Mouse (Mus musculus): ENCODE data around the gene Trp53tg5. TPM values are rescaled to one million over a fixed set of nuclear protein-coding genes. Genes with fewer than 3 reads are reported as not detected.

The Trp53tg5 gene
- total RNA-seq, 1 experiment from 2014 or later, result not detected

DNA sequence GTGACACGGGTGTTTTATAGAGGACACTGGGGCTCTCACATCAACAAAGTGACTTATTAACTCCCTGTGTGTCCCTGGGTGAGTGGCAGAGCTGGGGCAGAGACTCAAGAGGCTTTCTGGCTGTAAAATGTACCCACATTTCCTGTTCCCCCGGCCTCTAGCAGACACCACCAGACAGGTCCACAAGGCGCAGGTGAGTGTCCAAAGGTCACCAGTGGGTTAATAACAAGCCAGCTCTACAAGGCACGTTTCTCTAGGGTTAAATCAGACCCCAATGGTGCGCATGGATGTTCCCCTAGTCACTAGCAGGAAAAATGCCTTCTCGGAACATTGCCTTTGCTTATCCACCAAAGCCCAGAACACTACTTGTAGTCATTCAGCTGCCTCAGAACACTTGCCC is 35.8 kb downstream of the Trp53tg5 start:
- ATAC-seq (ENCODE audit: extremely low read depth, insufficient number of reproducible peaks, low FRiP score, poor library complexity, severe bottlenecking), result no peak

DNA sequence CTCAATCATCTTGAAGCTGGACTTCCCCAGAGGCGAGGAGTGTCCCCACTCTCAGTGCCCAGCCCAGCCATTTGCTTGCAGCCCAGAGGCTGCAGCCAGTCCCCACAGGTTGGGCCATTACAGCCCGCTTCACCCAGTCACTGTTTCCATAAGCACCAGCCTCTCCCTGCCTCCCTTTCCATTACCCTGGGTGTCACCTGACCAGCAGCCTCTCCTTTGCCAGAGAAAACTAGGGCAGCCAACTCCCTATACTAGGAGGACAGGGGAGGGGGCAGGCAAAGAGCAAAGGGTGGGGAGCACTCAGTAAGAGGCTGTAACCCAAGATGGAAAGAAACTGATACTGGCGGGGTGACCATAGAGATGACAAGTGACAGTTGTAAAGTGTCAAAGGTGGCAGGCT is 36.6 kb downstream of the Trp53tg5 start:
- no peak for ATAC-seq (ENCODE audit: extremely low read depth, insufficient number of reproducible peaks, low FRiP score, poor library complexity, severe bottlenecking)

DNA sequence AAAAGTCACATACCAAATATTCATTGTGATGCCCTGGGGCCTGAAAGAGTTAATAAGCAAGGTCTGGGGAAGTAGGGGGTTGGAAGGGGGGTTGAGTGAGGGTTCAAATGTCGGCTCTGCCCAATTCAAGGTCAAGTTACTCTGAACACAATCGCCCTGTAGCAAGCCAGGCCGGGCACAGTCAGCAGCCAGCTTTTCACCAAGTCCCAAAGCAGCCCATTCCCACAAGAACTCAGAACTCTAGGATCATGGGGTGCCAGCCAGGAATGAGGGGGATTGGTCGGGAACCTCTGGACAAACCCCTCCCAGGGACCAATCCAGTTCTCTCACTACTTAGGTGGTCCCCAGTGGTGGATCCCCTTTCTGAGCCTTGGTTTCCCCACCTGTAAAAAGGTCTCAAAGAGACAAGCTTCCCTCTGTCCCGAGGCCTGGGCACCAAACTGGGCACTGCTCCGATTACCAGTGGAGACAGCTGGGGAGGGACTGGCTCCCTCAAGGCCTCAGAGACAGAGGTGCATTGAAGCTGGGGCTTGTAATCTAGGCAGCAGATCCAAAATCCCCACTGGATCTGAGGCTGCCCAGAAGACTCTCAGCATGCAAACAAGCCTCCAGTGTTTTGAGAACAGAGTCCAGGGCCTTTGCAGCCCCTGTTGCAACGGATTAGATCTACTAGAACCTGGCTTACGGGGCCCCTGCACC is 37.2 kb downstream of the Trp53tg5 start:
- no peak for ATAC-seq (ENCODE audit: extremely low read depth, insufficient number of reproducible peaks, low FRiP score, poor library complexity, severe bottlenecking)

DNA sequence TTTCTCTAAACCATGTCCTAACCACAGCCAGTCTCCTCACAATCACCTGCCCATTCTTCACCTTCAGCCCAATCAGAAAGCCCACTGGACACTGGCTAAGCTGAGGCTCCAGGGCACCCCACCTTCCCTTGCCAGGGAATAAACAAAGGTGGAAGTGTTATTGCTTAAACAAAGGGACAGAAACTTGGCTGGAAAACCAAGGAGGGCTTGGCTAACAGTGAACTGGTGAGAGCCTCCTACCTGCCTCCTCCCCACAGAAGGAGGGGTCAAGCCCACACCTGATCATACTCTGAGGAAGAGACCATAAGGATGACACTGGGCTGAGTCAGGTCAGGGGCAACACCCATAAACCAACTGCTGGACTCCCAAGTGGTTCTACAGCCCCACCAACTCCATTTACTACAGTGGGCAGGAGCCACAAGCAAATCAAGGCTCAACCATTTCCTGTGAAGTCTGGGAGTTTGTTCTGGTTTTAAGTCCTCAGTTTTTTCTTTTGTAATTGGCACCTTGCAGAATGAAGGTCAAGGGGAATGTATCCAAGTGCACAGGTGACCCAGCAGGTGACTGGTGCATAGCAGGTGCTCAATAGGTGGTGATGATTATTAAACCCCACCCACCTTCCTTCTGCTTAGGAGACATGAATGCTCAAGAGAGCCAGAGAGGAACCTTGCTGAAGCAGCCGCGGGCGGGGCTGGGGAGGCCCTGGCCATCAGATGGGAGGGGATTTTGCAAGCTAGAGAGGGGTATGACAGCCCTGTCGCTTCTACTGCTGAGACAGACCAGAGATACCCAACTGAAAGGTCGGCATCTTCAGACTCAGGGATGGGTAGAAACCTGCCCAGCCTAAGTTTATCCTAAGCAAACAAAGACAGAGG is 38.1 kb downstream of the Trp53tg5 start:
- ATAC-seq (ENCODE audit: extremely low read depth, insufficient number of reproducible peaks, low FRiP score, poor library complexity, severe bottlenecking), result peak; percentile 28

DNA sequence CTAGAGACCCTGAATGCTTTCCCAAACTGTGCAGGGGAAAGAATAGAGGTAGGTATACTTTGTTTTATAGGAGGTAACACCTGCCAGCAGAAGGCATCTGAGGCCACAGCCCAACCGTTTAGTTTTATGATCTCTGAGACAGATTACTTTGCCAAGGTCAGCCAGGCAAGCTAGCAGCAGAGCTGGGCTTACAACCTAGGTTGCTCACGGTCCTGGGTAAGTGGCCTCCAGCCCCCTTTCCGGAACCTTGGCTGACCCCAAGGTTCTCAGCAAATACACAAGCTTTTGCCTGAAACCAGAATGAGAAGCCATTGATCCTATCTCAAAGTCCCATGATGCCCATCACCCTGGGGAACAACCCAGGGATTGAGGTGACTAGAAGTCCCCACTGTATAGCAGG is 38.8 kb downstream of the Trp53tg5 start:
- ATAC-seq (ENCODE audit: extremely low read depth, insufficient number of reproducible peaks, low FRiP score, poor library complexity, severe bottlenecking), result no peak

DNA sequence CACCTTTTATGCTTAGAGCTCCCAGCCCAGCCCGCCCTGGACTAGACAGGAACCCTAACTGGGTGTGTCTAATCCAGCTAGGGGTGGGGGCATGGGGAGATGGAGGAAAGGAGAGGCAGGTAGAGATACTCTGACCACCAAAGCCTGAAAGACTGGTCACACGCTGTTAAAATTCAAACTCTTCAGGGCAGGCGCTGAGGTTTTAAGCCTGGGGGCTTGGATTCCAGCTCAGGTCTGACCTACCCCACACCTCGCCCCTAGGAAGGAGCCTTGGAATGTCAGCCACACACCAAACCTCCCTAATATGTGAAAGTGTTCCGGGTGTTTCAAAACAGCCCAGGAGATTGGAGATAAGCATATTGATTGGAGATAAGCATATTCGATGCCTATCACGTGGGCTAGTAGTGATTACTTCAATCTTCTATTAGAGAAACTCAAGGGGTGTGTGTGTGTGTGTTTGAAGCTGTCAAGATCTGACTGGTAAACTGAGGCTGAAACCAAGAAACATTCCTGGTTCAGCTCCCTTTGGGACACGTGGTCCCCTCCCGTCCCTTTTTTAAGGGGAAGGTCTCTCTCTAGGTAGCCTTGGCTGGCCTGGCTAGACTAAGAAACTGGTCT is 40.1 kb downstream of the Trp53tg5 start:
- no peak for ATAC-seq (ENCODE audit: extremely low read depth, insufficient number of reproducible peaks, low FRiP score, poor library complexity, severe bottlenecking)

DNA sequence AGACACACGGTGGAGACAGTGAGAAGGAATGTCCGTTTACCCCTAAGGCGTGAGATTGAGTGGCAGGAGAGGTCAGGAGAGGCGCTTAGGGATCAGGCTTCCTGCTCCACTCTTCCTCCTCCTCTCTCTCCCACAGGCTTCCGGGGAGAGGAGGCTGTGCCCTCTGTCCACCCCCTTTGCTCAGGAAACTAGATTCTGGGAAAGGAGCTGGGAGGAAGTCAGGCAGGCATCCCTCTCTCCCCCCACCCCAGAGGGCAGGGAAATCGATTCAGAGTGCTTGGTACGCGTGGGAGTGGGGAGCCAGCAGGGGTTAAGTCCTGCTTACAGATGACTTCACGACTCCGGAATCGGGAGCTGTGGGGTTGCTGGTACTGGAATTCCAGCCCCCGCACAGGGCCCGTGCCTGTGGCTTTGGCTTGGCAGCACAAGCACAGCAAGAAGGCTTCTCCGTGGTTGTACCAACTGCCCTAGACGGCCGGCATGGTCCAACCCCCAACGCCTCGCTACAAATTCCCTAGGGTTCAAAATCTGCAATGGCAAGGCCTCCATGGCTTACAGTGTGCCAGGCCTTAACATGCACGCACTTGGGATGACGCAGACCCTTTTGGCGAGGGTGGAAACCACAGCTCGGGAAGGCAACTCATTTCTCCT is 40.9 kb downstream of the Trp53tg5 start:
- no peak for ATAC-seq (ENCODE audit: extremely low read depth, insufficient number of reproducible peaks, low FRiP score, poor library complexity, severe bottlenecking)

DNA sequence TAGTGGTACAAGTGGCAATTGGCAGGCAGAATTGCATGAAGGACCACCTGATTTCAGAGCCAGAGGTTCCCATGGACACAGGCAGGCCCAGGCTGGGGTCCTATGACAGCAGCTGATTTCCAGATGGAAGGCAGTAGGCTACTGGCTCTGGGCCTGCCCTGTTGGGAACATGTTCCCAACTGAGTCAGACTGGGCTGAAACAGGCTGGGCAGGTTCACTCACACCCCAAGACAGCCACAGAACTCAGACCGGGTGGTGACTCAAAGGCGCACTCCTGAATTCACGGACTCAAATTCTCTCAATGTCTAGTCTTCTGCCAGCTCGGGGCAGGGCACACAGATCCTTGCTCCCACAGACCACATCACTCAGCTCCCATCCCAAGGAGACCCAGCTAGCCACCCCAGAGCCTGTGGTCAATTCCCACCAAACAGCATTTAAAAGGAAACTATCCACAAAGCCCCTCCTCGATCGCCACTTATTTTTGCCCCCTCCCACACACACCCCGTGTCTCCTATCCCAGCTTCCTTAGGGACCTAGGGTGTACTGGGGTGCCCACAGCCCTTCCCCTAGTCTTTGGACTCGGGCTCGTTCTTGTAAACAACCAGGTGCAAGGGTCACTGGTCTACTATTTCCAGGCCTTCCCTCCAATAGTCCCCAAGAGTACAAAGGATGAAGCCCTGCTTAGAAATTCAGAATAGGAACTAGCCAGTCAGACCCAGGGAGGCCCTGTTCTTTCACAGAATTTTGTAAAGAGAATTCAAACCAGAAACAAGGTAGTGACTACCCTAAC is 41.7 kb downstream of the Trp53tg5 start:
- no peak for ATAC-seq (ENCODE audit: extremely low read depth, insufficient number of reproducible peaks, low FRiP score, poor library complexity, severe bottlenecking)

DNA sequence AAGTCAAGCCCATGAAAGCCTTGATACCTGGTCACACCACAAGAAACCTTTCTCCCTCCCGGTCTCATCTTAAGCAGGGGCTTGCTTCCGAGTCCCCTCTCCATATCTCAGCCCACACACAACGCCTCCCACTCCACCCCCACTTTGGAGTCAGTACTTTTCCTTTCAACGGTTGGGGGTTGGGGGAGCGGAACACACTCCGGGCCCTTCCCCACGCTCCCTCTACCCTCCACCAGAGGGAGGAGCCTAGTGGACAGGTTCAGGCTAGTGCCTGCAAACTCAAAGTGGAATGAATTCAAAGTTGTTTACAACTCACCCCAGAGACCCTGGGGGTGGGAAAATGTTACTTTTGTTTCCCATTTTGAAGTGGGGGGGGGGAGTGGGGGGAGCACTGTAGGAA is 42.8 kb downstream of the Trp53tg5 start:
- no peak for ATAC-seq (ENCODE audit: extremely low read depth, insufficient number of reproducible peaks, low FRiP score, poor library complexity, severe bottlenecking)

DNA sequence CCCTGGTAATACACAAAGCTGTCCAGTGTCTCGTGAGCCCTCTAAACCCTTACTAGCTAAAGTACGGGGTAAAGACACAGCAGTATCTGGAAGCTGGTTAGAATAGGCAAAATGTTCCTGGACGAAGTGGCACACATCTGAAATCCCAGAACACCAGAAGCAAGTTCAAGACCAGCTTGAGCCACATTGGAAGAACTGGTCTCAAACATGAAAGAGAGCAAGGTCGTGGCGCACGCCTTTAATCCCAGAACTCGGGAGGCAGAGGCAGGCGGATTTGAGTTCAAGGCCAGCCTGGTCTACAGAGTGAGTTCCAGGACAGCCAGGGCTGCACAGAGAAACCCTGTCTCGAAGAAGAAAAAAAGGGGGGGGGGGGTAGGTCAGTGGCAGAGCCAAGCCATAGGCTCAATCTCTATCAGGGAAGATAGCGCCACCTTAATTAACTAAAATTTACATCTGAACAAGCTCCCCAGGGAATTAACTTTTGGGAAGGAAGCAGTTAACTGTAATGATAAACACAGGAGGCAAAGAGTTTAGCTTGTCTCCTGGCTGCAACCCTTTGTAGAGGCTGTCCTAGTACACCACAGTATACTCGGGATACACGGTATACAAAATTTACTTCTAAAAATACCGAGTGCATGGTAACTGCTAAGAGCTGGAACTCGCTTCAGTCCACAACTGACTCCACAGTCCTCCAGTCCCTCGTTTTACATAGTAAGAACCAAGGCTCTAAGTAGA is 43.5 kb downstream of the Trp53tg5 start:
- ATAC-seq (ENCODE audit: extremely low read depth, insufficient number of reproducible peaks, low FRiP score, poor library complexity, severe bottlenecking), result no peak

DNA sequence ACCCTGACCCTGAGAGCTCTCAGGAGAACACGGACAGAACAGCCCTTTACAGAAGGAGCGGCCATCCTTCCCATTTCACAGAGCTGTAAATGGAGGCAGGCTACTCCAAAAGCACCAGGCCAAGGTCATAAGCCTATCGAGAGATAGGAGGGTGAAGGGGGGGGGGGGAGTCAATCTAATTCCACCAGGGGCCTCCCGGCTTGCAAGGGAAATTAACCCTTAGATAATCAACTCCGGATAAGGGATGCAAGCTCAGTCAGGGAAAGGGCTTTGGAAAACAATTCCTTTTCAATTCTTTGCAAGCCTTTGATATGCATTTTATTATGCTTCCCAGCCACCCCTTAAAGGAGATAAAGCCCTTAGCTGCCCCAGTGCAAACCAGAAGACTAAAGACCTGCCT is 45.1 kb downstream of the Trp53tg5 start:
- no peak for ATAC-seq (ENCODE audit: extremely low read depth, insufficient number of reproducible peaks, low FRiP score, poor library complexity, severe bottlenecking)

DNA sequence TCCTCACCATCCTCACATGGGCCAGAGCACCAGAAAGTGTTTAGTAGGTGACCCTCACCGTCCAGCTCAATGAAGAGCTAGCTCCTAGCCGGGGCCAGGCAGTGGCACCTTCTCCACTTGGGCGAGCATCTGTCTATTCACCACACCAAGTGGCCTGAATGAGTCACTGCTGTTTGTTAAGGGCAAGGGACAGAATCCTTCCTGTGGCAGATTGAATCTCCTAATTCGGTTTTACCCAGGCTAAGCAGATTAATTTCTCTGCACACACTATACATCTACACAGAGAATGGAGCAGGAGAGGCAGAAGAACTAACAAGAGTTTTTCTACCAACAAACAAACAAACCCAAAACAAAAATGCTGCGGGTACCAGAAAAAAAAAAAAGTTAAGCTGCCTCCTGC is 46.6 kb downstream of the Trp53tg5 start:
- ATAC-seq (ENCODE audit: extremely low read depth, insufficient number of reproducible peaks, low FRiP score, poor library complexity, severe bottlenecking), result no peak

DNA sequence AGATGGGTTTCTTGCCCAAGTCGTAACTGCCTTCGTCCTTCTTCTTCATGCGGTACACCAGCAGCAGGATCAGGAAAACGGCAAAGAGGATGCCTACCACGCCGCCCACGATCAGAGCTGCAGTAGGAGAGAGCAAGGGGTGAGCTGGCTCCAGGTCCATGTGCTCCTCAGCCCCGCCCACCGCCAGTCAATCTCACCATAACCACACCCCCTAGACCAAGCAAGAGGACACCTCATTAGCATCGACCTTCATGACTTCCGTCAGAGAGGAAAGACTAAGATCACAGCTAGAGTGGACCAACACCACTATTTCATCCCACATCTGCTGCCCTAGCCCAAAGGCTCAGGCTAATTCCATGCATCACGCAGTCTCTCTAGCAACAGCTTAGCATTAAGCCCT is 47.4 kb downstream of the Trp53tg5 start:
- ATAC-seq (ENCODE audit: extremely low read depth, insufficient number of reproducible peaks, low FRiP score, poor library complexity, severe bottlenecking), result no peak

DNA sequence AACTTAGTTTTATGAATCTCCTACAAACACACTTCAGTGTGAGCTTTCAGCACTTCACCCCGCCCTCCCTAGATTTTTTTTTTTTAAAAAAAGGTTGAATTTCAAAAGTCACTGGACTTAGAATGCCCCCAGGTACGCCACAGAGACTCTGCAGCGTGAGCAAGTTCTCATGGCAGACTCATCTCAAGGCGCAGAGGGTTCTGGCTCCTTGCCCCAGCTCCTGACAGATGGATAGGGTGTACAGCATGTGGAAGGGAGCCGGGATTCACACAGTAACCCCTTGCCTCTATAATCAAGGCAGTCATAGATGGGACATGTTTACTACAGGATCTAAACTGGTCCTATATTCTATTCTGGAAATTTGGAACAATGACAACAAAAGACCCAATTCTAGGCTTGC is 48.1 kb downstream of the Trp53tg5 start:
- no peak for ATAC-seq (ENCODE audit: extremely low read depth, insufficient number of reproducible peaks, low FRiP score, poor library complexity, severe bottlenecking)

DNA sequence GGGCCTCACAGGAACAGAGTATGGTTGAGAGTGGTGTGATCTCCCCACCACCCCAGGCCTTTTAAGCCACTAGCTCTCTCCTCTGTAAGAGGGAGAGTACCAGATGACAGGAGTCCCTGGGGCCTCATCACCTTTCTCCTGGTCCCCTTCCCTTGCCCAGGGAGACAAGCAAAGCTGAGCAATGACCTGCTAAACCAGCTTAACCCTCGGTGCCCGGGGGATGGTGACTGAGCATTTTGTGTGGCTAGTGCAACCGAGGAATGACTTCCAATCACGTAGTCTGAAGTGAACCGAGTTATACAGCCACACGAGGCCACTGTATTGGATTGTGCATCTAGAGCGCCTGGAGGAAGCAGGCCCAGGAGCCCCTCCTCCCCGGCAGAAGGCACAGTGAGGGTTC is 49.1 kb downstream of the Trp53tg5 start:
- no peak for ATAC-seq (ENCODE audit: extremely low read depth, insufficient number of reproducible peaks, low FRiP score, poor library complexity, severe bottlenecking)

DNA sequence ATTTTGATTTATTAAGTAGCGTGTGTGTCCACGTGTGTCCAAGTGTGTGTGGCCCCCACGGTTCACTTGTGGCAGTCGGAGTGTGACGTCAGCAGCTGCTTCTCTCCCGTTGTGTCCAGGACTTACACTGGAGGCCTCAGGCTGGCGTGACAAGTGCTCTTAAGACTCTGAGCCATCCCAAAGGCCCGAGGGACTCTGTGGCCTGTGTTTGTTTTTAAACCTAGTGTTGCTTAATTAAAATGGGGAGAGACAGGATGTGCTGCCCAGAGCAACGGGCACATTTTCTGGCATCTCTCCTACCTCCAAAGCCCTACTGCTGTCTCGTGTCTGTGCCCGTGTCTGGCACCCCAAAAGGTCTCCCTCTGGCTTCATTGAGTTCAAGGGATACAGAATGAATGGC is 50.1 kb downstream of the Trp53tg5 start:
- no peak for ATAC-seq (ENCODE audit: extremely low read depth, insufficient number of reproducible peaks, low FRiP score, poor library complexity, severe bottlenecking)

DNA sequence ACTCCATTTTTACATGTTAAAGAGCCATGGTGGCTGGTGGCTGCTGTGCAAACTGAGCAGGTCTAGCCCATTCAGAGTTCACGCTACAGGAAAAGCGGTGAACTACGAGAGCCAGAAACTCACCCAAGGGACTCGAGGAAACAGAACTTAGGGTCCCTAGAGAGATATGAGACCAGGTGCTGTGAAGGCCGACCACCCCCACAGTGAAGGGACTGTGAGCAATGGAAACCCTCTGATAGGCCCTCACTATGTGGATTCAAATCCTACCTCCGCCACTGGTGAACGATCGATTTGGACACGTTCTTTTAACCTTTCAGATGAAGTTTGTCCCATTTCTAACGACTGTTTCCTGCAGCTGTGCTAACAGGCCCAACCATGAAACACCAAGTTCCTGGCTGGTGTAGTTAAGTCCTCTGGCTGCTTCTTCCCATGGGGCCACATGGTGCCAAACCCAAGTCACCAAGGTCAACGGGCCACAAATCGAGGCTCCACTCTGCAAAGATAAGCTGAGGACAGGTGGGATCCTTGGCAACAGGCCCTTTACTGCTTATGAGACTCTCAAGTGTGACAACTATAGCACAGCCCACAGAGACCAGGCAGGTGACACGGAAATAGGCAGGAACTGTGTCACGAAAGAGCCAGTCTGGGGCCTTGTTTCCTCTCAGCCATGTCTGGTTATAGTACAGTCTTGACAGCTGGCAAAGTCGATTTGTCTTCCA is 50.7 kb downstream of the Trp53tg5 start:
- ATAC-seq (ENCODE audit: extremely low read depth, insufficient number of reproducible peaks, low FRiP score, poor library complexity, severe bottlenecking), result peak; percentile 79

DNA sequence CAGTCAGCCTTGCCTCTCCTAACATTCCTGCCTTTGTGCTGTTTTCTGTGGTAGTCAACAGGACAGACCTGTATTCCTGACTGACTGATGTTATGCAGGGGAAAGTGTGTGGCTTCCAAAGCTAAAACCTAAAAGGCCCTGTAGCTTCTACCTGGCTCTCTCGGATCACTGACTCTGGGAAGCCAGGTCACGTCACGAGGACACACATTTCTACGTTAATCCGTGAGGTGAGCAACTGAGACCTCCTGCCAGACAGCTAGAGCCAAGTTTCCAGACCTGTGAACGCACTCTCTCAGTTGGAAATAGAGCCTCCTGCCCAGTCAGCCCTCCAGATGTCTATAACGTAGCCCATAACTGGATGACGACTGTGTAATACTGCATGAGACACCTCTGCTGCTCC is 51.5 kb downstream of the Trp53tg5 start:
- no peak for ATAC-seq (ENCODE audit: extremely low read depth, insufficient number of reproducible peaks, low FRiP score, poor library complexity, severe bottlenecking)

Measured in neutrophil, adult 5-6 weeks (primary cell).